Mouse (Mus musculus) hindbrain, embryonic 15.5 days (tissue): ENCODE data around the gene Olfr71. TPM values are rescaled to one million over a fixed set of nuclear protein-coding genes. Genes with fewer than 3 reads are reported as not detected.

Experiments used
- polyA plus RNA-seq: library from polyadenylated mRNA; unstranded; fragments of >200 nt; fragmentation: Nextera tagmentation; extraction: Ambion mirVana; gene quantifications from 2 replicates; pipeline ENCODE4 v1.2.1, GENCODE M21; 2015

Gene Olfr71
- polyA plus RNA-seq, 1 experiment from 2014 or later, result not detected

Other genes starting within 250 kb of the Olfr71 start
- 0.13 TPM in 1 of 2 replicates, not detected in the other for gene Sit1, start 226.5 kb downstream of the Olfr71 start, polyA plus RNA-seq
- 79.2 and 84.0 TPM in 2 replicates for gene Ccdc107, start 217.4 kb downstream of the Olfr71 start, polyA plus RNA-seq
- gene Arhgef39, start 210.6 kb downstream of the Olfr71 start, polyA plus RNA-seq, result 8.1 and 8.5 TPM in 2 replicates
- gene Car9, start 203.3 kb downstream of the Olfr71 start, polyA plus RNA-seq, result 0.13 and 0.27 TPM in 2 replicates
- 10.9 and 13.3 TPM in 2 replicates for gene Tpm2, start 186.5 kb downstream of the Olfr71 start, polyA plus RNA-seq
- gene Creb3, start 147.9 kb downstream of the Olfr71 start, polyA plus RNA-seq, result 76.8 and 79.5 TPM in 2 replicates
- 66.2 and 69.2 TPM in 2 replicates for gene Tln1, start 147.6 kb downstream of the Olfr71 start, polyA plus RNA-seq
- gene Rgp1, start 131.5 kb downstream of the Olfr71 start, polyA plus RNA-seq, result 18.8 and 22.8 TPM in 2 replicates
- gene Gba2, start 131.4 kb downstream of the Olfr71 start, polyA plus RNA-seq, result 55.3 and 63.4 TPM in 2 replicates
- gene Msmp, start 125.8 kb downstream of the Olfr71 start, polyA plus RNA-seq, result 1.2 and 1.6 TPM in 2 replicates
- 13.2 TPM in 2 replicates for gene Npr2, start 78.3 kb downstream of the Olfr71 start, polyA plus RNA-seq
- 6.9 and 7.0 TPM in 2 replicates for gene Spag8, start 56.7 kb downstream of the Olfr71 start, polyA plus RNA-seq
- 73.0 and 80.2 TPM in 2 replicates for gene Hint2, start 53.8 kb downstream of the Olfr71 start, polyA plus RNA-seq
- gene Tmem8b, start 41.3 kb downstream of the Olfr71 start, polyA plus RNA-seq, result 14.2 and 15.4 TPM in 2 replicates
- 1.5 and 1.9 TPM in 2 replicates for gene Fam221b, start 41.1 kb downstream of the Olfr71 start, polyA plus RNA-seq
- gene Olfr70, start 9.4 kb downstream of the Olfr71 start, polyA plus RNA-seq, result not detected in 2 replicates
- 0.39 and 0.64 TPM in 2 replicates for gene Hrct1, start 16.9 kb upstream of the Olfr71 start, polyA plus RNA-seq
- gene Spaar, start 19.8 kb upstream of the Olfr71 start, polyA plus RNA-seq, result 0.10 TPM in 1 of 2 replicates, not detected in the other
- not detected in 2 replicates for gene Olfr159, start 60.8 kb upstream of the Olfr71 start, polyA plus RNA-seq
- not detected in 2 replicates for gene Olfr156, start 113.6 kb upstream of the Olfr71 start, polyA plus RNA-seq
- not detected in 2 replicates for gene Olfr157, start 129.9 kb upstream of the Olfr71 start, polyA plus RNA-seq
- not detected in 2 replicates for gene Olfr155, start 141.3 kb upstream of the Olfr71 start, polyA plus RNA-seq
- 5.4 TPM in 2 replicates for gene Reck, start 165.3 kb upstream of the Olfr71 start, polyA plus RNA-seq
- gene Glipr2, start 247.1 kb upstream of the Olfr71 start, polyA plus RNA-seq, result 35.2 and 38.8 TPM in 2 replicates